Mouse (Mus musculus): ENCODE results near the gene Pla2g1b. TPM values are rescaled to one million over a fixed set of nuclear protein-coding genes. Genes with fewer than 3 reads are reported as not detected.
A peak's percentile ranks its signal among the peaks of the same experiment; 100 is the strongest.

Pla2g1b gene
- polyA plus RNA-seq, 1 experiment from 2014 or later: not detected

DNA sequence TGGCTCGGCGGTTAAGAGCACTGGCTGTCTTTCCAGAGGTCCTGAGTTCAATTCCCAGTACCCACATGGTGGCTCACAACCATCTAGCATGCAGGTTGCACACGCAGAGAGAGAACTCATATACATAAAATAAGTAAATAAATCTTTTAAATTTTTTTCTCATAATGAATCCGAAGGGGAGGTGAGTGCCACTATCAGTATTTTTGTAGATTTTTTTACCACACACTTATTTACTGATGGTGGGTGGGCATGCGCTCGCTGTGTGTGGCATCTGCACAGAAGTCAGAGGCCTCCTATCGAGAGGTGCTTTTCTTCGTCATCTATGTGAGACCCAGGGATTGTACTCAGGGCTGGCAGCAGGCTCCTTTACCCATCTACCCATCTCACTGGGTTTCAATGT lies 21.3 kb downstream of the Pla2g1b start:
- no peaks in the 10 kb centered on the region for H3K36me3 ChIP-seq (ENCODE audit: control insufficient read depth, insufficient read depth, low read length)
- no peaks in the 10 kb centered on the region for H3K27me3 ChIP-seq (ENCODE audit: control insufficient read depth, insufficient read depth, low read depth, low read length)
- no peak overlapping the region for H3K9ac ChIP-seq (ENCODE audit: low read depth, low read length)
- no peak overlapping the region for H3K4me3 ChIP-seq (ENCODE audit: low read depth, low read length)
- H3K27ac ChIP-seq (ENCODE audit: low read length): no peak overlapping the region
- H3K9me3 ChIP-seq (replicated peaks; ENCODE audit: control insufficient read depth, low read length, poor library complexity, severe bottlenecking): no peaks in the 10 kb centered on the region
- ATAC-seq: no peak
- WGBS: 86% methylated on average over 8 of the region's 8 CpGs
- H3K4me2 ChIP-seq (ENCODE audit: low read length): no peak overlapping the region
- H3K4me1 ChIP-seq (ENCODE audit: control insufficient read depth, insufficient read depth, low read length): peaks cover 32% of the 10 kb centered on the region

DNA sequence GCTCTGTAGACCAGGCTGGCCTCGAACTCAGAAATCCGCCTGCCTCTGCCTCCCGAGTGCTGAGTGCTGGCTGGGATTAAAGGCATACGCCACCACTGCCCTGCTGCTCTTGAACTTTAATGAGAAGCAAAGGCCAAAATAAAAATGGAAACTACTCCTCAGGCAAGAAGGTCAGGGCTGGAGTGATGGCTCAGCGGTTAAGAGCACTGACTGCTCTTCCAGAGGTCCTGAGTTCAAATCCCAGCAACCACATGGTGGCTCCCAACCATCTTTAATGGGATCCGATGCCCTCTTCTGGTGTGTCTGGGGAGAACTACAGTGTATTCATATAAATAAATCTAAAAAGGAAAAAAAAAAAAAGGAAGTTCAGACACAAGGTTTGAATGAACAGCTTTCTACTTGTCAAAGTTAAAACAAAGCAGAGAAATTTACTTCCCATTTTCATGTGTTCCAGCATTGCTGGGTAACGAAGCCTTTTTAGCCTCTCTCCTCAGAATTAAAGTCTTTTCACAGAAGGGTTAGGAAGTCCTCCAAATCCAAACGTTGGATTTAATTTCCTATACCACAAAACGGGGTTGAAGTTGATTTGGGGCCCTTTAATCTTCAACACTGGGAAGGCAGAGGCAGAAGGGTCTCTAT lies 22.0 kb downstream of the Pla2g1b start:
- ATAC-seq: no peak
- Histone ChIP-seq H3K36me3 (ENCODE audit: control insufficient read depth, insufficient read depth, low read length) (no peaks in the 10 kb centered on the region), H3K27ac (ENCODE audit: low read length) (no peak overlapping the region), H3K27me3 (ENCODE audit: control insufficient read depth, insufficient read depth, low read depth, low read length) (no peaks in the 10 kb centered on the region), H3K4me2 (ENCODE audit: low read length) (peak overlapping the region; percentile 82; the same call in 1 of the 2 replicates), H3K4me3 (ENCODE audit: low read depth, low read length) (no peak overlapping the region), H3K4me1 (ENCODE audit: control insufficient read depth, insufficient read depth, low read length) (peaks cover 25% of the 10 kb centered on the region), H3K9me3 (replicated peaks; ENCODE audit: control insufficient read depth, low read length, poor library complexity, severe bottlenecking) (no peaks in the 10 kb centered on the region), H3K9ac (ENCODE audit: low read depth, low read length) (no peak overlapping the region)
- 79% methylated on average over 9 of the region's 9 CpGs for WGBS

DNA sequence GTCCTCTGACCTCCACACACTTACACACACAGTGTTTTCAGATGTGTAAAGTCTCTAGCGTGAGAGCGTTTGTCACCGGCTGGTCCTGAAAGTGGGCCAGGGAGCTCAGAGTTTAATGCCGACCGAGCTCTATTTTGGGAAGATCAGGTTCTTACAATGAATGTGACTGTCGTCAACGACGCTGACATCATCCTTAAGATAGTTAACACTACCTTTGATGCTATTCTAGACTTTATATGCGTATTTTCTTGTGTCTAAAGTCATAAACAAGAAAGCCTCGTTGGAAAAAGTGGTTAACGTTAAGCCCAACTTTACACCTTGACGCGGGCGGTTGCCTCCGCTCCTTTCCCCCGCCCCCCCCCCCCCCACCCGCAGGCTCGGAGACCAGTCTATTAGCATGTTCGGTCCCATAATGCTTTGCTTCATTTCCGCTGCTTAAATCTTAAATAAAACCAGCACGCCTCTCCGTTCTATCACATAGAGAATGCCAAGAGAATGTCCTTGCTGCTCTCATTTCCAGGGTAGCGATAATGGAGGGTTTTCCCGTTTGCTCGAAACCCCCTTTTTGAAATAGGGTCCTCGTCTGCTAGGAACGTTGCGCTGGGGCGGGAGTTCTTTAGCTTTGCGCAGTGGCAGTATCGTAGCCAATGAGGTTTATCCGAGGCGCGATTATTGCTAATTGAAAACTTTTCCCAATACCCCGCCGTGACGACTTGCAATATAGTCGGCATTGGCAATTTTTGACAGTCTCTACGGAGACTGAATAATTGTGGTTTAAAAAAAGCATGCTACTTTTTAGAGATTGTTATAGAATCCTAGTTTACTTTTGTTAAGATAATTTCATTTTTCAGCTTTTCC lies 23.0 kb downstream of the Pla2g1b start:
- H3K4me3 ChIP-seq (ENCODE audit: low read depth, low read length): peak overlapping the region; percentile 47
- WGBS: under 1% methylated on average over 38 of the region's 39 CpGs
- ATAC-seq: peak; percentile 73

DNA sequence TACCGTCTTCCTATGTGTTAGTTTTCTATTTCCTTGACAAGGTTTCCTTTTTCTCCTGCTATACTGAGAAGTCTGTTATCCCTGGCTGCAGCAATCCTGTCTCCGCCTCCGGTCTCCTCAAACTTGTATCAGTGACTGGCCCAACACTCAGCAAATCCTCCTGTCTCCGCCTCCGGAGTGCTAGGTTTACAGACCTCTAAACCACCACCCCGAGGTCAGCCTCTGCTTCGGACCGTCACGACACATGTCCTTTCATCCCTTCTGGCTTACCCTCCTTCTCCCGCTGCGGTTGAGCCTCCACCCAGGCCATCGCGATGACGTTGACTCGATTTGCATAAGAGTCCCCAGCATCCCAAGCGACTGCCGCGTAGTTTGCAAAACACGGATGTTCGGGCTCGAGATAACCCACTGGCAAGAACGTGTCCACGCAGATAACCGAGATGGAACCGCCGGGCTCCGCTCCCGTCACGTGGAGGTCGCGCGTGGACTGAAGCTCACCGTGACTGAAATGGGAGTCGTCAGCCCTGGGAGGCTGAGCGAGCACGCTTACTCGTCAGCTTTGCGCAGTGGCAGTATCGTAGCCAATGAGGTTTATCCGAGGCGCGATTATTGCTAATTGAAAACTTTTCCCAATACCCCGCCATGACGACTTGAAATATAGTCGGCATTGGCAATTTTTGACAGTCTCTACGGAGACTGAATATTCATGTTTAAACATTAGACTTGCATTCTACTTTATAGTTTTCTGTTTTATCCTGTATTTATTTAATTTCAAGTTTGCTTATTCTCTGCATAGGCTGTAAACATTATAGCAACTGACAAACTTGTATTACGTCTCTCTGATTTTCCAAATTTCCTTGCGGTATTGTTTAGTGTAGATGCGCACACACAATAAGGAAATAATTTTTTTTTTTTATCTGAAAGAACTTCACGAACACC lies 23.9 kb downstream of the Pla2g1b start:
- Histone ChIP-seq H3K27ac (ENCODE audit: low read length) (peak overlapping the region; percentile 100), H3K9me3 (replicated peaks; ENCODE audit: control insufficient read depth, low read length, poor library complexity, severe bottlenecking) (no peaks in the 10 kb centered on the region), H3K27me3 (ENCODE audit: control insufficient read depth, insufficient read depth, low read depth, low read length) (no peaks in the 10 kb centered on the region), H3K4me2 (ENCODE audit: low read length) (peak overlapping the region; percentile 82), H3K9ac (ENCODE audit: low read depth, low read length) (peak overlapping the region; percentile 89), H3K4me3 (ENCODE audit: low read depth, low read length) (peak overlapping the region; percentile 47), H3K4me1 (ENCODE audit: control insufficient read depth, insufficient read depth, low read length) (peaks cover 19% of the 10 kb centered on the region), H3K36me3 (ENCODE audit: control insufficient read depth, insufficient read depth, low read length) (no peaks in the 10 kb centered on the region)
- peak; percentile 82 for ATAC-seq
- WGBS: under 1% methylated on average over 50 of the region's 50 CpGs

More for the DNA sequence above, 23.0 kb downstream of the Pla2g1b start:
- Histone ChIP-seq H3K4me2 (ENCODE audit: low read length) (peak overlapping the region; percentile 82), H3K9me3 (replicated peaks; ENCODE audit: control insufficient read depth, low read length, poor library complexity, severe bottlenecking) (no peaks in the 10 kb centered on the region), H3K9ac (ENCODE audit: low read depth, low read length) (peak overlapping the region; percentile 89), H3K4me1 (ENCODE audit: control insufficient read depth, insufficient read depth, low read length) (peaks cover 20% of the 10 kb centered on the region), H3K27ac (ENCODE audit: low read length) (peak overlapping the region; percentile 100), H3K27me3 (ENCODE audit: control insufficient read depth, insufficient read depth, low read depth, low read length) (no peaks in the 10 kb centered on the region), H3K36me3 (ENCODE audit: control insufficient read depth, insufficient read depth, low read length) (no peaks in the 10 kb centered on the region)

DNA sequence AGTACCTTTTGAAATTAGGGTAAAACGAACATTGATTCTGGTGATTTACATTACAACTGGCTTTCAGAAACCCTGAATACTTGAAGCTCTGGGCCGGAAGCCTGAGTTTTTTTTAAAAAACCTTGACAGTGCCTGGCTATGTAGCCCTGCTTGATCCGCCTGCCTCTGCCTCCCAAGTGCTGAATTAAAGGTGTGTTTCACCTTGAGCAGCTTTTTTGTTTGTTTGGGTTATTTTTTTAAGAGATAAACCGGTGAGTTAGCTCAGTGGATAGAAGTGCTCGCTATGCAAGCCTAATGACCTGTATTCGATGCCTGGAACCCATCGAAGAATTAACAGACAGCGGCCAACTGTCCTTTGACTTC lies 24.6 kb downstream of the Pla2g1b start:
- Histone ChIP-seq H3K4me3 (ENCODE audit: low read depth, low read length) (no peak overlapping the region), H3K36me3 (ENCODE audit: control insufficient read depth, insufficient read depth, low read length) (no peaks in the 10 kb centered on the region), H3K27me3 (ENCODE audit: control insufficient read depth, insufficient read depth, low read depth, low read length) (no peaks in the 10 kb centered on the region), H3K27ac (ENCODE audit: low read length) (peak overlapping the region; percentile 69), H3K4me2 (ENCODE audit: low read length) (peak overlapping the region; percentile 82), H3K9ac (ENCODE audit: low read depth, low read length) (peak overlapping the region; percentile 14; the same call in 1 of the 2 replicates), H3K4me1 (ENCODE audit: control insufficient read depth, insufficient read depth, low read length) (peaks cover 18% of the 10 kb centered on the region), H3K9me3 (replicated peaks; ENCODE audit: control insufficient read depth, low read length, poor library complexity, severe bottlenecking) (no peaks in the 10 kb centered on the region)
- no peak for ATAC-seq
- WGBS: 9% methylated on average over 8 of the region's 8 CpGs

DNA sequence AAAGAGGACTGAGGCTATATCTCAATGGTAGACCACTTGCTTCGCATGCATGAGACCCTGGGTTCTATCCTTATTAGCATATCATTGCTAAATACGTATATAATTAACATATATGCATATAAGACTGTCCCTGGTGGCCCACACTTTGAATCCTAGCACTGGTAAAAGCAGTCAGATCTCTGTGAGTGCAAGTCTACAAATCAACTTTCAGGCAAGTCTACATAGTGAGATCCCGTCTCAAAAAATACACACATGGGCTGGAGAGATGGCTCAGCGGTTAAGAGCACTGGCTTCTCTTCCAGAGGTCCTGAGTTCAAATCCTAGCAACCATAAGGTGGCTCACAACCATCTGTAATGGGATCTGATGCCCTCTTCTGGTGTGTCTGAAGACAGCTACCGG lies 25.0 kb downstream of the Pla2g1b start:
- Histone ChIP-seq H3K4me2 (ENCODE audit: low read length) (peak overlapping the region; percentile 82; the same call in 1 of the 2 replicates), H3K4me3 (ENCODE audit: low read depth, low read length) (no peak overlapping the region), H3K9me3 (replicated peaks; ENCODE audit: control insufficient read depth, low read length, poor library complexity, severe bottlenecking) (no peaks in the 10 kb centered on the region), H3K4me1 (ENCODE audit: control insufficient read depth, insufficient read depth, low read length) (peaks cover 18% of the 10 kb centered on the region), H3K9ac (ENCODE audit: low read depth, low read length) (no peak overlapping the region), H3K36me3 (ENCODE audit: control insufficient read depth, insufficient read depth, low read length) (no peaks in the 10 kb centered on the region), H3K27me3 (ENCODE audit: control insufficient read depth, insufficient read depth, low read depth, low read length) (no peaks in the 10 kb centered on the region), H3K27ac (ENCODE audit: low read length) (no peak overlapping the region)
- no peak for ATAC-seq
- WGBS: 33% methylated on average over 5 of the region's 5 CpGs

DNA sequence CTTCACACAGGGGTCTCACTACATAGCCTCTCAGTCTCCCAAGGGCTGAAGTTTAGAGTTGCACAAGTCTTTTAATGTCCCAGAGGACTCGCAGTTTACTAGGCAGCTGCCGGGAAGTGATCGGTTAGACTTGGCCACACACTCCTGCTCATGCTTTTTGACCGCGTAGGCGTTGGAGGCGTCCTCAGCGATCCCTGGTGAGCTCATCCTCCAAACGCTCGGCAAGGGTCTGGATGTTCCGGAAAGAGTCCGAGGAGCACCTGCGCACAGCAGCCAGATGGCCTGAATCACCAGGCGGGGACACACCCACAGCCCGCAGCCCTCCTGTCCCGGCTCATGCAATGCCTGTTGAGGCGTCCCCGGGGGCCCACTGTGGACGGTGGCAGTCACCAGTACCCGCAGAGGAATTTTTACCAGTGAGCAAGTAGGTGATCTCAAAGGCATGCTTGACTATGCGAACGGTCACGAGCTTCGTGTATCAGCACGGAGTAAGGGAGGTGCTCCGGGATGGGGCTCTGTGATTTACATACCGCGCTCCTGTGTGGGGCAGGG lies 25.8 kb downstream of the Pla2g1b start:
- WGBS: 4% methylated on average over 28 of the region's 28 CpGs
- Histone ChIP-seq H3K4me3 (ENCODE audit: low read depth, low read length) (peak overlapping the region; percentile 17), H3K4me2 (ENCODE audit: low read length) (peak overlapping the region; percentile 57), H3K36me3 (ENCODE audit: control insufficient read depth, insufficient read depth, low read length) (no peaks in the 10 kb centered on the region), H3K4me1 (ENCODE audit: control insufficient read depth, insufficient read depth, low read length) (peaks cover 18% of the 10 kb centered on the region), H3K9me3 (replicated peaks; ENCODE audit: control insufficient read depth, low read length, poor library complexity, severe bottlenecking) (no peaks in the 10 kb centered on the region), H3K9ac (ENCODE audit: low read depth, low read length) (peak overlapping the region; percentile 55), H3K27ac (ENCODE audit: low read length) (no peak overlapping the region), H3K27me3 (ENCODE audit: control insufficient read depth, insufficient read depth, low read depth, low read length) (no peaks in the 10 kb centered on the region)
- no peak for ATAC-seq

DNA sequence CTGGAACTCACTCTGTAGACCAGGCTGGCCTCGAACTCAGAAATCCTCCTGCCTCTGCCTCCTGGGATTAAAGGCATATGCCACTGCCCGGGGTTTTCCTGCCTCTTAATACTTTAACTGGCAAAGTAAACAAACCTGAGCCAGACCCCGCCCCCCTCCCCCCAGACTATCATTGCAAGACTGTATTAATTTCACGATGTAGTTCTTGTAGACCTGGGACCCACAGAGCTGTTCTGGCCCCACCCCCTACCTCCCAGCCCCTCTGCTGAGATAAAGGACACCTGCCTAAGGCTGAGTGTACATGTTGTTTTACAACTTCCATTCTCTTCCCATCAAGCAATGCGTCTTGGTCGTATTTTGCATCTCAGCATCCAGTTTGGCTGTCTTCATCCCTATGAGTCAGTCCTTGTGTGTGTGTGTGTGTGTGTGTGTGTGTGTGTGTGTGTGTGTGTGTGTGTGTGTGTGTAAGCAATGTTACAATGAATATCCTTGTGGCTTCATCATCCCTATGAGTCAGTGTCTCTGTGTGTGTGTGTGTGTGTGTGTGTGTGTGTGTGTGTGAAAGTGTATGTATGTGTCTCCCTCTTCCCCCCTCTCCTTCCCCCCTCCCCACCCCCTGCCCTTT lies 26.8 kb downstream of the Pla2g1b start:
- 77% methylated on average over 6 of the region's 6 CpGs for WGBS
- no peak for ATAC-seq
- H3K9ac ChIP-seq (ENCODE audit: low read depth, low read length): no peak overlapping the region

More for the DNA sequence above, 26.8 kb downstream of the Pla2g1b start:
- peaks cover 18% of the 10 kb centered on the region for H3K4me1 ChIP-seq (ENCODE audit: control insufficient read depth, insufficient read depth, low read length)
- H3K4me3 ChIP-seq (ENCODE audit: low read depth, low read length): no peak overlapping the region
- H3K27me3 ChIP-seq (ENCODE audit: control insufficient read depth, insufficient read depth, low read depth, low read length): no peaks in the 10 kb centered on the region
- no peaks in the 10 kb centered on the region for H3K36me3 ChIP-seq (ENCODE audit: control insufficient read depth, insufficient read depth, low read length)
- H3K9me3 ChIP-seq (replicated peaks; ENCODE audit: control insufficient read depth, low read length, poor library complexity, severe bottlenecking): no peaks in the 10 kb centered on the region
- H3K27ac ChIP-seq (ENCODE audit: low read length): no peak overlapping the region
- no peak overlapping the region for H3K4me2 ChIP-seq (ENCODE audit: low read length)
